Mouse (Mus musculus): ENCODE results near the gene Vasp.

GRCm38 (mm10) chr7:19302264-19303045 is 30.8 kb upstream of the Vasp start:
- no peak for TF ChIP-seq GATA1 (IDR thresholded peaks at IDR 0.05; ENCODE audit: low read length)
- TF ChIP-seq TAL1 (IDR thresholded peaks at IDR 0.05; ENCODE audit: low read length), result no peak

Data from erythroblast, embryonic 14.5 days (primary cell).